ENCODE assay signal across 13 mouse cellular contexts in the genomic region with DNA sequence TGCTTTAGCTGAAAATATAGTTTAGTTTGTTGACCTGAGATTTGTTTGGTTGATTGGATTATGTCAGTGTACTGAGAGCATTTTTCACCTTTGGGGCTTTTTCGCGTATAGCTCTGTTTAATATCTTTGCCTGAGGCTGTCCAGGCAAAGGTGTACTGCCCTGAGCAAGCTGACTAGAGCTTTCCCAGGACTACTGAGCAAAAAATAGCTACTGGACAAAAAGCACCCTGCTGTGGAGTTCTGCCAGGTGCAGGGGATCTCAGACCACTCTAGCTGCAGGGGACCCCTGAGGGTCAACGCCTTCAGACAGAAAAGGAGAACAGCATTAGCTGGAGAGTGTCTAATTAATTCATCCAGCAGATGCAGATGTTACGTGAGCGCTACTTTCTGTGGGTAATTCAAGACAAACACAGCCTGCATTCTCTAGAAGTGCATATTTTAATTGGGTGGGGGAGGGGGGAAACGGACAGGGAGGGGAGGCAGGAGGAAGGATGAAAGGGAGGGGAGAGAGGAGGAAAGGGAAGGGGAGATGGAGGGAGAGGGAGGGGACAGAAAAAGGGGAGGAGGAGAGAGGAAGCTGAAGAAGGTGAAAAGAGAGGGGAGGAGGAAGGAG.
DNase-seq lines count a peak whose midpoint lies in the region; ATAC-seq and TF ChIP-seq lines count a peak whose summit lies in the region.
"Had no signal": no experiment of that assay in that cellular context is flagged by ENCODE, and none has a peak within 500 bp of the region (broad histone marks: within the 10 kb centered on the region; RNA-seq: fewer than 3 reads in every experiment).

No protein-coding gene starts in this region.

- no peaks in the 10 kb centered on the region for H3K36me3 ChIP-seq in kidney, postnatal 0 days (ENCODE audit: insufficient read depth, low read length)
- H3K36me3 ChIP-seq in kidney, adult 2 months (ENCODE audit: control insufficient read depth, insufficient read depth, low read length), result no peaks in the 10 kb centered on the region
- no peaks in the 10 kb centered on the region for H3K36me3 ChIP-seq in forebrain, embryonic 14.5 days (ENCODE audit: control insufficient read depth, insufficient read depth, low read length)
- H3K36me3 ChIP-seq in limb, embryonic 14.5 days (ENCODE audit: control insufficient read depth, insufficient read depth, low read length), result no peaks in the 10 kb centered on the region

- H3K27me3 ChIP-seq in kidney, postnatal 0 days (ENCODE audit: insufficient read depth, low read length), result no peaks in the 10 kb centered on the region
- H3K27me3 ChIP-seq in kidney, adult 2 months (replicated peaks; ENCODE audit: control insufficient read depth, insufficient read depth, low read length), result no peaks in the 10 kb centered on the region
- H3K27me3 ChIP-seq in forebrain, embryonic 14.5 days (replicated peaks; ENCODE audit: control insufficient read depth, insufficient read depth, low read length), result no peaks in the 10 kb centered on the region
- no peaks in the 10 kb centered on the region for H3K27me3 ChIP-seq in limb, embryonic 14.5 days (ENCODE audit: control insufficient read depth, insufficient read depth, low read length)

- no peaks in the 10 kb centered on the region for H3K4me1 ChIP-seq in kidney, postnatal 0 days (replicated peaks; ENCODE audit: insufficient read depth, low read length)
- no peaks in the 10 kb centered on the region for H3K4me1 ChIP-seq in kidney, adult 2 months (ENCODE audit: control insufficient read depth, insufficient read depth, low read length)
- H3K4me1 ChIP-seq in forebrain, embryonic 14.5 days (ENCODE audit: control insufficient read depth, insufficient read depth, low read length), result peaks cover 22% of the 10 kb centered on the region
- H3K4me1 ChIP-seq in limb, embryonic 14.5 days (ENCODE audit: control insufficient read depth, insufficient read depth, low read length), result no peaks in the 10 kb centered on the region

- TF ChIP-seq POLR2A in kidney, adult 2 months (IDR thresholded peaks at IDR 0.05; ENCODE audit: low read depth, low read length), result no peak
- TF ChIP-seq POLR2A in limb, embryonic 14.5 days (IDR thresholded peaks at IDR 0.05; ENCODE audit: borderline replicate concordance, extremely low read depth, insufficient read depth, insufficient read length), result no peak

- peak; percentile 12 for DNase-seq in kidney, postnatal 0 days (ENCODE audit: low spot score)
- DNase-seq in kidney, adult 2 months, result no peak
- DNase-seq in forebrain, embryonic 14.5 days (ENCODE audit: low spot score), result peak; percentile 69
- no peak for DNase-seq in limb, embryonic 14.5 days (ENCODE audit: low spot score)
- peak; percentile 67 for DNase-seq in retina, embryonic 14.5 days (ENCODE audit: low spot score)
- DNase-seq in adrenal gland, postnatal 10 days, result no peak
- no peak for DNase-seq in right cerebral cortex, adult 18-20 months
- no peak for DNase-seq in left cerebral cortex, adult 8-10 months (ENCODE audit: low spot score in 2 of 2)
- DNase-seq: cerebellum, postnatal 10 days; liver; thymus, postnatal 14 days had no signal

- 27% methylated on average over 6 of the region's 6 CpGs for WGBS in kidney, postnatal 0 days
- 35% methylated on average over 6 of the region's 6 CpGs for WGBS in kidney, adult 2 months
- WGBS in forebrain, embryonic 14.5 days, result 2% methylated on average over 6 of the region's 6 CpGs
- WGBS in limb, embryonic 14.5 days, result 8% methylated on average over 6 of the region's 6 CpGs

- no peak; the same call in 1 of the 2 replicates for ATAC-seq in kidney, postnatal 0 days (replicated peaks; ENCODE audit: low FRiP score, low read depth)
- peak; percentile 47 for ATAC-seq in forebrain, embryonic 14.5 days
- ATAC-seq in limb, embryonic 14.5 days (ENCODE audit: low FRiP score, low read depth), result no peak
- ATAC-seq: CD4-positive, CD25-positive, alpha-beta regulatory T cell, adult 4 months; inflammation-experienced regulatory T-cells, adult 6 months had no signal

- H3K4me3 ChIP-seq in kidney, postnatal 0 days (replicated peaks; ENCODE audit: low read depth, low read length), result no peak overlapping the region
- H3K4me3 ChIP-seq in kidney, adult 2 months (ENCODE audit: insufficient read depth, low read depth, low read length), result no peak overlapping the region
- H3K4me3 ChIP-seq in forebrain, embryonic 14.5 days (ENCODE audit: low read depth, low read length), result no peak overlapping the region
- no peak overlapping the region for H3K4me3 ChIP-seq in limb, embryonic 14.5 days (replicated peaks; ENCODE audit: low read length)

- no peaks in the 10 kb centered on the region for H3K9me3 ChIP-seq in kidney, postnatal 0 days (replicated peaks; ENCODE audit: low read length)
- no peaks in the 10 kb centered on the region for H3K9me3 ChIP-seq in forebrain, embryonic 14.5 days (replicated peaks; ENCODE audit: control insufficient read depth, low read length)
- no peaks in the 10 kb centered on the region for H3K9me3 ChIP-seq in limb, embryonic 14.5 days (ENCODE audit: control insufficient read depth, low read length)

- no peak for TF ChIP-seq CTCF in kidney, postnatal 0 days (IDR thresholded peaks at IDR 0.05; ENCODE audit: low read depth)
- no peak for TF ChIP-seq CTCF in kidney, adult 2 months (conservative IDR thresholded peaks at IDR 0.05; ENCODE audit: insufficient read depth, insufficient read length, low read depth, low read length)

- no peak overlapping the region for H3K4me2 ChIP-seq in kidney, postnatal 0 days (ENCODE audit: low read length)
- peak overlapping the region; percentile 37 for H3K4me2 ChIP-seq in forebrain, embryonic 14.5 days (ENCODE audit: low read length)
- peak overlapping the region; percentile 23; the same call in 1 of the 2 replicates for H3K4me2 ChIP-seq in limb, embryonic 14.5 days (replicated peaks; ENCODE audit: low read depth, low read length, severe bottlenecking)

- no peak overlapping the region for H3K27ac ChIP-seq in kidney, postnatal 0 days
- no peak overlapping the region for H3K27ac ChIP-seq in kidney, adult 2 months (ENCODE audit: insufficient read depth, low read depth, low read length)
- peak overlapping the region; percentile 34; the same call in 1 of the 2 replicates for H3K27ac ChIP-seq in forebrain, embryonic 14.5 days (ENCODE audit: low read depth, low read length)
- no peak overlapping the region for H3K27ac ChIP-seq in limb, embryonic 14.5 days (replicated peaks; ENCODE audit: low read depth, low read length)

- H3K9ac ChIP-seq in kidney, postnatal 0 days (ENCODE audit: low read depth, low read length), result no peak overlapping the region
- 0 out of 2 replicates have a peak overlapping the region, but pooled peaks have one; percentile 17 for H3K9ac ChIP-seq in forebrain, embryonic 14.5 days (ENCODE audit: low read length)
- no peak overlapping the region for H3K9ac ChIP-seq in limb, embryonic 14.5 days (ENCODE audit: low read depth, low read length, severe bottlenecking)

Comparison
In these comparisons a context has a peak if more than half of its experiments do, and no peak if none do; other contexts are left out.
1. DNase-seq: peak in kidney, postnatal 0 days (single experiment), forebrain, embryonic 14.5 days (single experiment) and retina, embryonic 14.5 days (single experiment); none in kidney, adult 2 months (single experiment), limb, embryonic 14.5 days (single experiment), adrenal gland, postnatal 10 days (single experiment), right cerebral cortex, adult 18-20 months (single experiment) and left cerebral cortex, adult 8-10 months (0 of 2).